Mouse (Mus musculus): ENCODE measurements at regions not wholly inside any gene's neighbourhood (a gene's known extent, or its start where the extent isn't known, plus 50 kb on each side); places are given as distances from the start of the nearest gene placed in this dataset.

GRCm38 (mm10) chr6:31791547-31791946 is 227.8 kb upstream of the Podxl start:
- Histone ChIP-seq H3K9me3 (no peaks in the 10 kb centered on the region), H3K27ac (no peak overlapping the region), H3K4me2 (no peak overlapping the region), H3K4me1 (no peaks in the 10 kb centered on the region), H3K27me3 (no peaks in the 10 kb centered on the region), H3K36me3 (no peaks in the 10 kb centered on the region), H3K4me3 (no peak overlapping the region), H3K9ac (no peak overlapping the region)
- WGBS = 80% methylated on average over 7 of the region's 7 CpGs
- ATAC-seq (ENCODE audit: borderline replicate concordance, extremely low read depth, low FRiP score, low TSS enrichment) = no peak

GRCm38 (mm10) chr6:31790906-31791305 is 227.1 kb upstream of the Podxl start:
- H3K4me2 ChIP-seq = no peak overlapping the region
- H3K27ac ChIP-seq = no peak overlapping the region
- H3K27me3 ChIP-seq = no peaks in the 10 kb centered on the region
- ATAC-seq (ENCODE audit: borderline replicate concordance, extremely low read depth, low FRiP score, low TSS enrichment) = no peak
- H3K9ac ChIP-seq = no peak overlapping the region
- no peaks in the 10 kb centered on the region for H3K4me1 ChIP-seq
- H3K4me3 ChIP-seq = no peak overlapping the region
- 56% methylated on average over 2 of the region's 2 CpGs for WGBS
- H3K36me3 ChIP-seq = no peaks in the 10 kb centered on the region
- H3K9me3 ChIP-seq = no peaks in the 10 kb centered on the region

GRCm38 (mm10) chr6:31776841-31777240 is 213.1 kb upstream of the Podxl start:
- 42% methylated on average over 3 of the region's 3 CpGs for WGBS
- Histone ChIP-seq H3K9me3 (no peaks in the 10 kb centered on the region), H3K4me3 (no peak overlapping the region), H3K4me1 (no peaks in the 10 kb centered on the region), H3K4me2 (no peak overlapping the region), H3K27ac (no peak overlapping the region), H3K36me3 (no peaks in the 10 kb centered on the region), H3K9ac (no peak overlapping the region), H3K27me3 (no peaks in the 10 kb centered on the region)
- ATAC-seq (ENCODE audit: borderline replicate concordance, extremely low read depth, low FRiP score, low TSS enrichment) = no peak

GRCm38 (mm10) chr6:31771916-31772315 is 208.1 kb upstream of the Podxl start:
- Histone ChIP-seq H3K27ac (no peak overlapping the region), H3K27me3 (no peaks in the 10 kb centered on the region), H3K4me2 (no peak overlapping the region), H3K9ac (no peak overlapping the region), H3K36me3 (no peaks in the 10 kb centered on the region), H3K4me1 (no peaks in the 10 kb centered on the region), H3K4me3 (no peak overlapping the region), H3K9me3 (no peaks in the 10 kb centered on the region)
- WGBS = 93% methylated on average over 2 of the region's 2 CpGs
- ATAC-seq (ENCODE audit: borderline replicate concordance, extremely low read depth, low FRiP score, low TSS enrichment) = no peak

- H3K9me3 ChIP-seq = no peaks in the 10 kb centered on the region
Measured at GRCm38 (mm10) chr6:31745589-31745988, 181.8 kb upstream of the Podxl start.

GRCm38 (mm10) chr6:31731391-31731790 is 167.6 kb upstream of the Podxl start:
- H3K9ac ChIP-seq = no peak overlapping the region
- no peak overlapping the region for H3K27ac ChIP-seq
- H3K4me2 ChIP-seq = no peak overlapping the region
- no peaks in the 10 kb centered on the region for H3K27me3 ChIP-seq
- H3K4me3 ChIP-seq = no peak overlapping the region
- no peaks in the 10 kb centered on the region for H3K9me3 ChIP-seq
- H3K36me3 ChIP-seq = no peaks in the 10 kb centered on the region
- 68% methylated on average over 4 of the region's 4 CpGs for whole genome bisulfite sequencing
- no peaks in the 10 kb centered on the region for H3K4me1 ChIP-seq
- no peak for ATAC-seq (ENCODE audit: borderline replicate concordance, extremely low read depth, low FRiP score, low TSS enrichment)

More at GRCm38 (mm10) chr6:31745589-31745988, 181.8 kb upstream of the Podxl start:
- no peaks in the 10 kb centered on the region for H3K27me3 ChIP-seq
- H3K4me1 ChIP-seq = no peaks in the 10 kb centered on the region
- no peaks in the 10 kb centered on the region for H3K36me3 ChIP-seq
- no peak overlapping the region for H3K27ac ChIP-seq
- no peak overlapping the region for H3K9ac ChIP-seq
- ATAC-seq (ENCODE audit: borderline replicate concordance, extremely low read depth, low FRiP score, low TSS enrichment) = no peak
- H3K4me3 ChIP-seq = no peak overlapping the region
- no peak overlapping the region for H3K4me2 ChIP-seq
- WGBS = 53% methylated on average over 1 of the region's 1 CpGs

GRCm38 (mm10) chr6:31719614-31720013 is 155.8 kb upstream of the Podxl start:
- WGBS = 77% methylated on average over 9 of the region's 9 CpGs

GRCm38 (mm10) chr6:31718843-31719242 is 155.1 kb upstream of the Podxl start:
- H3K4me1 ChIP-seq = no peaks in the 10 kb centered on the region
- ATAC-seq (ENCODE audit: borderline replicate concordance, extremely low read depth, low FRiP score, low TSS enrichment) = no peak
- 68% methylated on average over 4 of the region's 4 CpGs for WGBS
- H3K9ac ChIP-seq = no peak overlapping the region
- H3K4me3 ChIP-seq = no peak overlapping the region
- no peaks in the 10 kb centered on the region for H3K9me3 ChIP-seq
- H3K27ac ChIP-seq = no peak overlapping the region
- H3K4me2 ChIP-seq = no peak overlapping the region
- H3K36me3 ChIP-seq = no peaks in the 10 kb centered on the region
- no peaks in the 10 kb centered on the region for H3K27me3 ChIP-seq

More at GRCm38 (mm10) chr6:31719614-31720013, 155.8 kb upstream of the Podxl start:
- Histone ChIP-seq H3K4me2 (no peak overlapping the region), H3K4me3 (no peak overlapping the region), H3K9ac (no peak overlapping the region), H3K27ac (no peak overlapping the region), H3K4me1 (no peaks in the 10 kb centered on the region), H3K36me3 (no peaks in the 10 kb centered on the region), H3K27me3 (no peaks in the 10 kb centered on the region), H3K9me3 (no peaks in the 10 kb centered on the region)
- no peak for ATAC-seq (ENCODE audit: borderline replicate concordance, extremely low read depth, low FRiP score, low TSS enrichment)

- Histone ChIP-seq H3K4me3 (no peak overlapping the region), H3K27me3 (no peaks in the 10 kb centered on the region), H3K4me1 (no peaks in the 10 kb centered on the region), H3K4me2 (no peak overlapping the region), H3K9me3 (no peaks in the 10 kb centered on the region), H3K9ac (no peak overlapping the region), H3K27ac (no peak overlapping the region), H3K36me3 (no peaks in the 10 kb centered on the region)
- WGBS = 20% methylated on average over 12 of the region's 12 CpGs
- no peak for ATAC-seq (ENCODE audit: borderline replicate concordance, extremely low read depth, low FRiP score, low TSS enrichment)
Measured at GRCm38 (mm10) chr6:31717531-31717930, 153.8 kb upstream of the Podxl start.

- Histone ChIP-seq H3K9ac (no peak overlapping the region), H3K4me3 (no peak overlapping the region), H3K27me3 (no peaks in the 10 kb centered on the region), H3K27ac (no peak overlapping the region), H3K9me3 (no peaks in the 10 kb centered on the region), H3K4me2 (no peak overlapping the region), H3K4me1 (no peaks in the 10 kb centered on the region), H3K36me3 (no peaks in the 10 kb centered on the region)
- no peak for ATAC-seq (ENCODE audit: borderline replicate concordance, extremely low read depth, low FRiP score, low TSS enrichment)
- WGBS = 65% methylated on average over 3 of the region's 3 CpGs
Measured at GRCm38 (mm10) chr6:31707256-31707655, 143.5 kb upstream of the Podxl start.

- Histone ChIP-seq H3K27ac (no peak overlapping the region), H3K9ac (no peak overlapping the region), H3K36me3 (no peaks in the 10 kb centered on the region), H3K27me3 (no peaks in the 10 kb centered on the region), H3K9me3 (no peaks in the 10 kb centered on the region), H3K4me2 (no peak overlapping the region), H3K4me1 (no peaks in the 10 kb centered on the region), H3K4me3 (no peak overlapping the region)
- no peak for ATAC-seq (ENCODE audit: borderline replicate concordance, extremely low read depth, low FRiP score, low TSS enrichment)
- WGBS = 74% methylated on average over 6 of the region's 6 CpGs
Measured at GRCm38 (mm10) chr6:31704191-31704590, 140.4 kb upstream of the Podxl start.

- H3K9ac ChIP-seq = no peak overlapping the region
- 33% methylated on average over 7 of the region's 7 CpGs for WGBS
- no peak for ATAC-seq (ENCODE audit: borderline replicate concordance, extremely low read depth, low FRiP score, low TSS enrichment)
Measured at GRCm38 (mm10) chr6:31702931-31703330, 139.2 kb upstream of the Podxl start.

GRCm38 (mm10) chr6:31695885-31696284 is 132.1 kb upstream of the Podxl start:
- WGBS = 47% methylated on average over 3 of the region's 3 CpGs
- no peak for ATAC-seq (ENCODE audit: borderline replicate concordance, extremely low read depth, low FRiP score, low TSS enrichment)
- Histone ChIP-seq H3K27me3 (no peaks in the 10 kb centered on the region), H3K36me3 (no peaks in the 10 kb centered on the region), H3K4me1 (no peaks in the 10 kb centered on the region), H3K9ac (no peak overlapping the region), H3K27ac (no peak overlapping the region), H3K4me2 (no peak overlapping the region), H3K4me3 (no peak overlapping the region), H3K9me3 (no peaks in the 10 kb centered on the region)

More at GRCm38 (mm10) chr6:31702931-31703330, 139.2 kb upstream of the Podxl start:
- no peak overlapping the region for H3K27ac ChIP-seq
- H3K4me3 ChIP-seq = no peak overlapping the region
- H3K4me2 ChIP-seq = no peak overlapping the region
- H3K4me1 ChIP-seq = no peaks in the 10 kb centered on the region
- H3K27me3 ChIP-seq = no peaks in the 10 kb centered on the region
- H3K36me3 ChIP-seq = no peaks in the 10 kb centered on the region
- H3K9me3 ChIP-seq = no peaks in the 10 kb centered on the region
